Mouse (Mus musculus): ENCODE data around the gene Ssbp4. TPM values are rescaled to one million over a fixed set of nuclear protein-coding genes. Genes with fewer than 3 reads are reported as not detected.

The Ssbp4 gene
- 114 TPM in 2 replicates for polyA plus RNA-seq (2015; fragmentation: Nextera tagmentation; extraction: Ambion mirVana)

DNA sequence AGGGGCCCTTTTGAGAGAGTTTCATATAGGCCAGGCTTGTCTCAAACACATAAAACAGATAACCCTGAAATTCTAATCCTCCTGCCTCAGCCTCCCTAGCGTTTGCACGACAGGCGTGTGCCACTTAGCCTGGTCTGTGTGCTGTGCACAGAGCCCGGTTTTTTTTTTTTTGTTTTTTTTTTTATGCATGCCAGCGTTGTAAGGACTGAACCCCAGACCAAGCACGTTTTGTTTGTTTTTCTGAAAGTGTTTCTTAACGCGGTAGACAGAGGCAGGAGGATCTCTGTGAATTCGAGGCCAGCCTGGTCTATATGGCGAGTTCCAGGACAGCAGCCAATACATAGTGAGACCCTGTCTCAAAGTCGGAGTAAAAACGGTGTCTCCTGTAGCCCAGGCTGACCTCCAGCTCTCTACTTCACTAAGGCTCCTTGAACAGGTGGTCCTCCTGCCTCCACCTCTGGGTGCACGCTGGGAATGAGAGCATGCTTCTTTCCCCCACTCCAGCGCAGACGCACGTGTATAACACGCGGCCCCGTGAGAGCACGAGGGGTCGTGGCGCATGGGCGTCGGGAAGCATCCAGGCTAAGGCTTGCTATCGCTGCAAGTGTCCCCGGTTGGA lies at the start of gene Ssbp4:
TSS of gene Ssbp4 (minus strand) at position 124 of the 619 bp plus-strand sequence.
- Histone ChIP-seq H3K9ac (replicated peaks) (peak within 1 kb of the TSS; percentile 71), H3K4me2 (replicated peaks) (peak within 1 kb of the TSS; percentile 63), H3K9me3 (no peaks in the 10 kb centered on the region), H3K4me1 (peaks cover 53% of the 10 kb centered on the region), H3K27ac (replicated peaks) (peak within 1 kb of the TSS; percentile 70), H3K27me3 (peaks cover 4% of the 10 kb centered on the region; the same call in 1 of the 2 replicates), H3K36me3 (no peaks in the 10 kb centered on the region), H3K4me3 (peak within 1 kb of the TSS; percentile 58)
- ATAC-seq (replicated peaks) = no peak
- 6% methylated on average over 26 of the region's 26 CpGs for WGBS

DNA sequence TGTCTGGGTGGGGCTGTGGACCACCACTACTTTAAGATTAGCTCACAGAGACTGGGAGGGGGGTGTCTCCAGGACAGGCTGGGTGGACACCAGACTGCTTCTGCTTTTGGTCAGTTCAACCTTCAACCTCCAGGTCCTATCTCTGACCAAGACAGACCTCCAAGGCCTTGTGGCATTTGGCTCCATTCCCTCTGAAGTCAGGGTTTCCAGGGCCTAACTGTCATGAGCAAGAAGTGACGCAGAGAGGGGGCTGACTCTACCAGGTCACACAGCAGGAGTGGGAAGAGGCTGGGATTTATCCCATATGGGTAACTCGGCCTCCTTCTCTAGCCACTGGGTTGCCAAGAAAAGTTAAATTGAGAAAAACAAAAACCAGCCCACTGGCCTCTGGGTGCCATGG lies 49.1 kb upstream of the Ssbp4 start:
- no peak overlapping the region for H3K4me3 ChIP-seq
- ATAC-seq (replicated peaks) = no peak
- peaks cover 56% of the 10 kb centered on the region for H3K4me1 ChIP-seq
- H3K9me3 ChIP-seq = no peaks in the 10 kb centered on the region
- WGBS = 87% methylated on average over 2 of the region's 2 CpGs
- H3K27ac ChIP-seq (replicated peaks) = peak overlapping the region; percentile 89
- H3K9ac ChIP-seq (replicated peaks) = no peak overlapping the region
- peak overlapping the region; percentile 91 for H3K4me2 ChIP-seq (replicated peaks)
- peaks cover 5% of the 10 kb centered on the region; the same call in 1 of the 2 replicates for H3K36me3 ChIP-seq
- H3K27me3 ChIP-seq = no peaks in the 10 kb centered on the region

DNA sequence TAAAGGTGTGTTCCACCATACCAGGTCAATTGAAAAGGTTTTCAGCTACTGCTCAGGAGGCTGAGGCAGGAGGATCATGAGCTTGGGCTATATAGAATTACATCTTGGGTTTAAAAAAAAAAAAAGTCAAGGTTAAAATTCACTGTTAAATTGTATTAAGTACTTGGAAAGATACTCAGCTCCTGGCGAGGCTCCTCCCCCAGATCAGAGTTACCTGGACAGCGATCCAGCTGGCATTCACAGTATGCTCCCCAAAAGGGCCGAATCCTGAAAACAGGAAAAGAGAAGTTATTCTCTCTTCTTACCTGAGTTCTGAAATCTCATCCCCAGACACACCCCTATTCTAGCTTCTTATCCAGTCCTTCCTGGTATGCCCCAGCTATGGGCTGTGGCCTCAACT lies 48.5 kb upstream of the Ssbp4 start:
- Histone ChIP-seq H3K4me1 (peaks cover 58% of the 10 kb centered on the region), H3K4me3 (no peak overlapping the region), H3K27ac (replicated peaks) (peak overlapping the region; percentile 89)

GRCm38 (mm10) chr8:70656193-70656790 lies 47.6 kb upstream of the Ssbp4 start:
- H3K4me1 ChIP-seq = peaks cover 58% of the 10 kb centered on the region
- 10% methylated on average over 13 of the region's 13 CpGs for WGBS
- H3K9ac ChIP-seq (replicated peaks) = peak overlapping the region; percentile 29; the same call in 1 of the 2 replicates
- no peaks in the 10 kb centered on the region for H3K27me3 ChIP-seq
- peak overlapping the region; percentile 89 for H3K27ac ChIP-seq (replicated peaks)
- H3K4me3 ChIP-seq = no peak overlapping the region
- peak overlapping the region; percentile 16; the same call in 1 of the 2 replicates for H3K4me2 ChIP-seq (replicated peaks)
- peaks cover 5% of the 10 kb centered on the region; the same call in 1 of the 2 replicates for H3K36me3 ChIP-seq
- 0 out of 2 replicates have a peak, but pooled peaks have one; percentile 6 for ATAC-seq (replicated peaks)
- no peaks in the 10 kb centered on the region for H3K9me3 ChIP-seq

More for the DNA sequence above, 48.5 kb upstream of the Ssbp4 start:
- Histone ChIP-seq H3K9me3 (no peaks in the 10 kb centered on the region), H3K4me2 (replicated peaks) (no peak overlapping the region), H3K27me3 (no peaks in the 10 kb centered on the region), H3K36me3 (peaks cover 5% of the 10 kb centered on the region; the same call in 1 of the 2 replicates), H3K9ac (replicated peaks) (no peak overlapping the region)
- no peak for ATAC-seq (replicated peaks)
- 95% methylated on average over 3 of the region's 3 CpGs for WGBS

GRCm38 (mm10) chr8:70655469-70655868 lies 46.8 kb upstream of the Ssbp4 start:
- Histone ChIP-seq H3K4me2 (replicated peaks) (no peak overlapping the region), H3K27ac (replicated peaks) (peak overlapping the region; percentile 89), H3K27me3 (no peaks in the 10 kb centered on the region), H3K9ac (replicated peaks) (no peak overlapping the region), H3K4me1 (peaks cover 57% of the 10 kb centered on the region), H3K4me3 (no peak overlapping the region), H3K9me3 (no peaks in the 10 kb centered on the region), H3K36me3 (peaks cover 10% of the 10 kb centered on the region; the same call in 1 of the 2 replicates)
- 10% methylated on average over 2 of the region's 2 CpGs for WGBS
- no peak for ATAC-seq (replicated peaks)

DNA sequence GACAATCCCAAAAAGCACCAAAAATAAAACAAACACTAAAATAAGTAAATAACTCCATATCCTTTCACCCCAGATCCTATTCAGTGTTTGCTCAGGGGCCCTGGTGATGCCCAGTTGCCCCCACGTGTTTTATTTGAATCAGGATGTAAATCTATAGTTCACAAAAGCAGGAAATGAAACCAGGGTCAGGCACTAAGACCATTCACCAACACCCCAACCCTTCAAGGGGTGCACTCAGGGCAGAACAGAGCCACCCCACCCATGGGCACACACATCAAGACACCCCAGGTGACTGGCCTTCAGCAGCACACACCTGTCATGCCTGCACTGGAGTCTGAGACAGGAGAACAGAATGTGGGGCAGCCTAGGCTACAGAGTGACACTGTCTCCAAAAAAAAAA lies 45.4 kb upstream of the Ssbp4 start:
- Histone ChIP-seq H3K27me3 (no peaks in the 10 kb centered on the region), H3K27ac (replicated peaks) (no peak overlapping the region), H3K36me3 (peaks cover 13% of the 10 kb centered on the region; the same call in 1 of the 2 replicates), H3K4me1 (peaks cover 55% of the 10 kb centered on the region), H3K4me2 (replicated peaks) (no peak overlapping the region), H3K9me3 (no peaks in the 10 kb centered on the region), H3K9ac (replicated peaks) (no peak overlapping the region), H3K4me3 (no peak overlapping the region)
- ATAC-seq (replicated peaks) = no peak
- 65% methylated on average over 1 of the region's 1 CpGs for WGBS

DNA sequence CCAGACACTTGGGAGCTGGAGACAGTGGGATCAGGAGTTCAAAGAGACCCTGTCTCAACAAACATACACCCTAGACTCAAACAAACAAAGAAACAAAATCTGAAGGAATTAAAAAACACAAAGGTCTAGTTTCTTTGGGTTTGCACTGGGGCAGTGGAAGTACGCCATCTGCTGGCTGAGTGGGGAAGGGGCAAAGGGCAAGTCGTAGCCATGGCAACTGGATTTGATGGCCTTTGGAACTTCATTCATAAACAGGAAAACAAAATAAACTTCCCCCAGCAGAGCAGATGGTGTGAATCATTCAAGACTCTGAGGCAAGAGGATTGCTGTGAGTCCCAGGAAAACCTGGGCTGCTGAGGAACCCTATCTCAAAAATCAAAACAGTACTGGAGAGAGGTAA lies 44.6 kb upstream of the Ssbp4 start:
- Histone ChIP-seq H3K4me1 (peaks cover 51% of the 10 kb centered on the region), H3K4me3 (no peak overlapping the region), H3K36me3 (peaks cover 13% of the 10 kb centered on the region; the same call in 1 of the 2 replicates), H3K9ac (replicated peaks) (no peak overlapping the region), H3K27me3 (no peaks in the 10 kb centered on the region), H3K27ac (replicated peaks) (peak overlapping the region; percentile 37; the same call in 1 of the 2 replicates), H3K4me2 (replicated peaks) (no peak overlapping the region), H3K9me3 (no peaks in the 10 kb centered on the region)
- ATAC-seq (replicated peaks) = no peak
- WGBS = 56% methylated on average over 2 of the region's 2 CpGs

DNA sequence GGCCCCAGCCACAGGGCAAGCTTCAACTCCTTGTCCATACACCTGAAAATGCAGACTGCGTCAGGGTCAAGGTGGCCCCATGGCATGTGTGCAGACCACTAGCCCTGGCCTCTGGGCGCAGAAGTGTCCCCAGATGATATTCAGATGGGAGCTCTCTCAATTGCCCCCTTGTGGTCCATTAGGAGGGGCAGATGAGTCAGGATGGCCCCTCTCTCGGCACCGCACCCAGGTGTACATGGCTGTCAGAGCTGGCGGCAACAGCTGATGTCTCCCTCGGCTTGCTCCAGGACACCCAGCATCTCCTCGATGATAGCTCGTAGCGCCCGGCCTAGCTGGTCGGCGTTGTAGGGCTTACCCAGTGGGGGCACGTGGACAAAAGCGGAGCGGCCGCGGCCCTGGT lies 41.7 kb upstream of the Ssbp4 start:
- Histone ChIP-seq H3K27me3 (no peaks in the 10 kb centered on the region), H3K9me3 (no peaks in the 10 kb centered on the region), H3K36me3 (peaks cover 11% of the 10 kb centered on the region; the same call in 1 of the 2 replicates), H3K4me2 (replicated peaks) (no peak overlapping the region), H3K9ac (replicated peaks) (no peak overlapping the region), H3K4me3 (no peak overlapping the region), H3K4me1 (peaks cover 25% of the 10 kb centered on the region), H3K27ac (replicated peaks) (no peak overlapping the region)
- 95% methylated on average over 17 of the region's 17 CpGs for WGBS
- no peak for ATAC-seq (replicated peaks)

DNA sequence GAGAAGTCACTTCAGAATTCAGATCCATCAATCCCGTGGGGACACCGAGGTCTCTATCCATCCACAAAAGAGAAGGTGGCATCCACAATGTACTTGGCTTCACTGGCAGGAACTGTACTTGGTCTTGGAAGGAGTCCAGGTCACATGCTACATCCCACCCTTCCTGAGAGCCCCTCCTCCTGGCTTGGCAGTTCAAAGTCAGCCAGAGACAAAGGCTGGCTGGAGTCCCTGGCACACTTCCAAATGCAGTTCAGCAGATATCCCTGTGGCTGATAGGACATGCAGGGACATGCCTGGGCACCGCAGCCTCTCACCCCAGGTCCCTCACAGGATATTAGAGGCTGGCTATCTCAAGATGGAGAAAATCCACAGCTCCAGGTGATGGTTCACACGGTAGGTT lies 40.7 kb upstream of the Ssbp4 start:
- H3K4me2 ChIP-seq (replicated peaks) = no peak overlapping the region
- peak overlapping the region; percentile 70 for H3K27ac ChIP-seq (replicated peaks)
- WGBS = 35% methylated on average over 4 of the region's 4 CpGs
- H3K9me3 ChIP-seq = no peaks in the 10 kb centered on the region
- H3K4me3 ChIP-seq = no peak overlapping the region
- H3K4me1 ChIP-seq = peaks cover 25% of the 10 kb centered on the region
- peak; percentile 42 for ATAC-seq (replicated peaks)
- H3K27me3 ChIP-seq = no peaks in the 10 kb centered on the region
- H3K9ac ChIP-seq (replicated peaks) = 0 out of 2 replicates have a peak overlapping the region, but pooled peaks have one; percentile 19
- H3K36me3 ChIP-seq = peaks cover 8% of the 10 kb centered on the region; the same call in 1 of the 2 replicates

- Histone ChIP-seq H3K27ac (replicated peaks) (peak overlapping the region; percentile 70; the same call in 1 of the 2 replicates), H3K4me1 (peaks cover 25% of the 10 kb centered on the region), H3K9ac (replicated peaks) (no peak overlapping the region), H3K27me3 (no peaks in the 10 kb centered on the region), H3K36me3 (peaks cover 8% of the 10 kb centered on the region; the same call in 1 of the 2 replicates), H3K4me2 (replicated peaks) (no peak overlapping the region), H3K9me3 (no peaks in the 10 kb centered on the region), H3K4me3 (no peak overlapping the region)
- 52% methylated on average over 3 of the region's 3 CpGs for WGBS
- peak; percentile 33; the same call in 1 of the 2 replicates for ATAC-seq (replicated peaks)
These were observed 40.2 kb upstream of the Ssbp4 start for GRCm38 (mm10) chr8:70648921-70649320.

DNA sequence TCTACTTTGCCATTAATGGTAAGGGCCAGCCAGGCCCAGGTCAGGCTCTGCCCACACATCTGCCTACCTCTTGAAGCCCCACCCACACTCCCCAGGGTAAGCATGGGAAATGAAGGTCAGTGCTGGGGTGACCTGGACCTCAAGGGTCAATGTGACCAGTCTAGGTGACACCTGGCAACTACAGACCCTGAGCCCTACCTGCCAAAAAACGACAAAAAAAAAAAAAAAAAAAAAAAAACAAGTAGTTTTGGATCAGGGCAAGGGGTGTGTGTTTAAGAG lies 39.4 kb upstream of the Ssbp4 start:
- H3K27ac ChIP-seq (replicated peaks) = no peak overlapping the region
- peaks cover 8% of the 10 kb centered on the region; the same call in 1 of the 2 replicates for H3K36me3 ChIP-seq
- H3K4me2 ChIP-seq (replicated peaks) = no peak overlapping the region
- no peak overlapping the region for H3K4me3 ChIP-seq
- no peaks in the 10 kb centered on the region for H3K27me3 ChIP-seq
- no peak overlapping the region for H3K9ac ChIP-seq (replicated peaks)
- 35% methylated on average over 1 of the region's 1 CpGs for WGBS
- ATAC-seq (replicated peaks) = no peak
- H3K9me3 ChIP-seq = no peaks in the 10 kb centered on the region
- peaks cover 20% of the 10 kb centered on the region for H3K4me1 ChIP-seq

DNA sequence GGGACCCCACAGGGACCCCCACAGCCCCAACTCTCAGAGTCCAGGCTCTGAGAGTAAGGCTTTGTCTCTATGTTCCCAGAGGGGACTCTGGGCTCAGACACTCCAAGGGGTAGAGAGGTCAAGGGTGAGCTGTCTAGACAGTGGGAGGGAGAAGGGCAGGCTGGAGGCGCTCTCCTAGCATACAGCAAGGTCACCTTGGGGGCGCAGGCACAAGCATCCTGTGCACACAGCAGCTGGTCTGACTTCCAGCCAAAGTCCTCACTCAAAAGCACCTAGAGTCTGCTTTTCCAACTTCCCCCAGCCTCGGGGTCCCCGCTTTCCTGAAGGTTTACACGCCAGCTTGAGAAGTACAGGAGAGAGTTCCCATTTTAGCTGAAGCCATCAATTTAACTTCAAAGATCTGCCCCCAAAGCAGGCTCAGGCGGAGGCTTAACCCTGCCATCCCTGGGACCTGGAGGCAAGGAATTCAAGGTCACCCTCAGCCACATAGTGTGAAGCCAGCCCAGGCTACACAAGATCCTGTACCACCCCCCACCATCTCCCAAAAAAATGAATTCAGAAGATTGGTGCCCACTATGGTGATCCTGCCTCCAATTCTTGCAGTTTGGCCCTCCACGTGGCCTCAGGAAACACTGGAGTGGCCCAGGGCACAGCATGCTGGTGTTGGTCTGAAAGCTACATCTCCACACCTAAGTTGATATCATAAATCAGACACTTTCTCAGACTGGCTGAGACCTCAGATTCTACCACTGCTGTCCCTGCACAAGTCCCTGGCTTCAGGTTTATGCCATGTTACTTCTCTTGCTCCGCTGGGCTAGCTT lies 38.9 kb upstream of the Ssbp4 start:
- H3K4me1 ChIP-seq = peaks cover 17% of the 10 kb centered on the region
- H3K27me3 ChIP-seq = no peaks in the 10 kb centered on the region
- H3K36me3 ChIP-seq = peaks cover 8% of the 10 kb centered on the region; the same call in 1 of the 2 replicates
- no peak overlapping the region for H3K27ac ChIP-seq (replicated peaks)
- H3K9ac ChIP-seq (replicated peaks) = no peak overlapping the region
- no peak overlapping the region for H3K4me3 ChIP-seq
- H3K4me2 ChIP-seq (replicated peaks) = no peak overlapping the region
- no peaks in the 10 kb centered on the region for H3K9me3 ChIP-seq
- ATAC-seq (replicated peaks) = no peak
- 70% methylated on average over 8 of the region's 8 CpGs for WGBS
